Mouse (Mus musculus) G1E (cell line): ENCODE results near the gene Baz1a.

ENCODE experiments used
- CTCF ChIP-seq: IDR thresholded peaks from 2 replicates; pipeline ENCODE4 v1.5.1; 2012; ENCODE audit warnings: low read depth, low read length, inconsistent platforms, mixed read lengths
- GATA1 ChIP-seq: IDR thresholded peaks from 2 replicates; pipeline ENCODE4 v1.6.1; 2012; ENCODE audit warnings: borderline replicate concordance, low read length, inconsistent platforms, mixed read lengths
- POLR2AphosphoS5 ChIP-seq: IDR thresholded peaks from 2 replicates; pipeline ENCODE4 v1.6.1; 2012; ENCODE audit warnings: low read depth, low read length, inconsistent platforms; ENCODE audit not compliant: insufficient replicate concordance
- TAL1 ChIP-seq: conservative IDR thresholded peaks from 2 replicates; pipeline ENCODE4 v1.6.1; 2012; ENCODE audit warnings: low read depth, low read length, inconsistent platforms, mixed read lengths

- no peak for TF ChIP-seq CTCF
- no peak for TF ChIP-seq POLR2AphosphoS5
- TF ChIP-seq TAL1 = no peak
- no peak for TF ChIP-seq GATA1
Measured at GRCm38 (mm10) chr12:55059812-55060211, 45.7 kb upstream of the Baz1a start.
